Mouse (Mus musculus) heart, postnatal 4 days (tissue): ENCODE results near the gene Ttc5. TPM values are rescaled to one million over a fixed set of nuclear protein-coding genes. Genes with fewer than 3 reads are reported as not detected.
"Not testable (repeated sequence)": the region's sequence is repeated elsewhere in the genome, so short reads cannot be mapped to it uniquely, and the experiment has no call there.

ENCODE experiments used
- DNase-seq: peaks from one replicate; pipeline ENCODE4 v3.0.0; 2021
- total RNA-seq, 2 experiments: library from RNA; stranded (reverse); gene quantifications; 2 replicates each; pipeline ENCODE4 v1.2.3; 2021

Gene Ttc5
- total RNA-seq = 10 to 100 TPM; 30.7 to 31.2 TPM

- DNase-seq = peak; percentile 93
Observed at GRCm38 (mm10) chr14:50785251-50785637, at the start of gene Ttc5. Gene Ttc5 (minus strand): TSS chr14:50785519.

DNA sequence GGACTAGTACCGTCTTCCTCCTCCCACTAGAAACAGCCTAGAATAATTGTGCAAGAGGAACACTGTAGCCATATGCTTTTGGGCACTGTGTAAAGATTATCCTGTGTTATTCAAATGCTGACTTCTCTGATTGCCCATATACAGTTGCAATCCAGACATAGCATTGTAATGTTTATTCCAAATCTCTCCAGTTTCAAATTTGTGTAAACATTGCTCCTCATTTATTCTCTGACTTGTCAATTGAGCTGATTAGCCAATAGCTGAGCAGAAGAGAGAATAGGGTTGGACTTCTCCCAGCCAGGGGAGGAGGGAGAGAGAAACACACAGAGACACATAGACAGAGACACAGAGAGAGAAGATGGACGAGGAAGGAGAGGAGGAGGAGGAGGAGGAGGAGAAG, 49.1 kb upstream of the Ttc5 start:
- no peak for DNase-seq

DNA sequence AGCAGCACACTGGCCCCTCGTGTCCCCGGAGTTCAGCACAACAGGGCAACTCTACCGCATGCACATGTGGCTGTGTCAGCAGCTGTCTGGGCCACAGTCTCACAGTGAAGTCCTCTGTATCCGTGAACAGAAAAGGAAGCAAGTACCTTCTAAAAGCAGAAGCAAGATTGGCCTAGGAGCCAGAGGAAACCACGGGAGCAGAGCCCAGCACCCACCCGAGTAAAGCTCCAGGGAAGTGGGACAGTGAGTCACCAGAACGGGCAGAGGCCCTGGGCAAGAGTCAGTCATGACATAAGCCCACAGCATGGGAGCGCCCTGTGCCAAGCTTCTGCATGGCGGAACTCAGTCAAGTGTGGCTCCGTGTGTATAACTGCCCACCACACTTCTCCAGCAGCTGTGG, 48.6 kb upstream of the Ttc5 start:
- no peak for DNase-seq

GRCm38 (mm10) chr14:50829878-50830277, 44.6 kb upstream of the Ttc5 start:
- no peak for DNase-seq

DNA sequence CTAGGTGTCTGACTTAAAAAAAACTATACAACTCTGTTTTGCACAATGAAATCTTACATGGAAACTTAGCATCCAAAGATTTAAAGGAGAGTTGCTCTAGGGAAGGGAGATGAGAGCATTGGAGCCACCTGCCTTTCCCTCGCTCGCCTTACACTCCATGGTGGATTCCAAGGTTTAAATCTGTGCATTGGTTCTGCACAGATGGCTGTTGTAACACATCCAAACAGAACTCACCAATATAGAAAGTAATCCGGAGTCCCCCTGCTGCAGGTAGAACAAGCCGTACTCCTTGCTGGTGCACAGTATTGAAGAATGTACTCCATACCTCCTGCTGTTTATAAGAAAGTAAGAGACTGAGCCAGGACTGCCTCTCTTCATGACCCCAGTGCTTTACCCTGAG, 41.3 kb upstream of the Ttc5 start:
- no peak for DNase-seq

- DNase-seq = no peak
Observed at GRCm38 (mm10) chr14:50824219-50824618, 38.9 kb upstream of the Ttc5 start.

- no peak for DNase-seq
Observed at GRCm38 (mm10) chr14:50823240-50823639, 37.9 kb upstream of the Ttc5 start.

DNA sequence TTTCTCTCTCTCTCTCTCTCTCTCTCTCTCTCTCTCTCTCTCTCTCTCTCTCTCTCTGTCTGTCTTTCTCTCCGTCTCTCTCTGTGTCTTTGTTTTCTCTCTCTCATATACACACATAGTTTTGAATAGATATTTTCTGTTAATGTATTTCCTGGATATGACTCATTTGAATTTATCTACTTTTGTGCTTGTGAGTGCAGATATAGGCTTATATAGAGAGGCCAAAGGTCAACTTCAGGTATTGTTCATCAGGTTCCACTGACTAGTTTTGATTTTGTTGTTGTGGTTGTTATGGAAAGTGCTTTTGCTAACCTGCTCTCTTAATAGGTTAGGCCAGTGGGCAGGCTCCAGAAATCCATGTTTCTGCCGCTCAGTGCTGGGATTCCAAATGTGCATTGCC, 27.7 kb upstream of the Ttc5 start:
- no peak for DNase-seq

- DNase-seq = peak; percentile 99
Observed at GRCm38 (mm10) chr14:50807487-50808072, 22.3 kb upstream of the Ttc5 start, which contains the start of the genes Ccnb1ip1 and Parp2. Gene Ccnb1ip1 (minus strand): TSS chr14:50807732. Gene Parp2 (plus strand): TSS chr14:50807841.

- not testable (repeated sequence) for DNase-seq
Observed at GRCm38 (mm10) chr14:50806469-50806868, 21.1 kb upstream of the Ttc5 start.

DNA sequence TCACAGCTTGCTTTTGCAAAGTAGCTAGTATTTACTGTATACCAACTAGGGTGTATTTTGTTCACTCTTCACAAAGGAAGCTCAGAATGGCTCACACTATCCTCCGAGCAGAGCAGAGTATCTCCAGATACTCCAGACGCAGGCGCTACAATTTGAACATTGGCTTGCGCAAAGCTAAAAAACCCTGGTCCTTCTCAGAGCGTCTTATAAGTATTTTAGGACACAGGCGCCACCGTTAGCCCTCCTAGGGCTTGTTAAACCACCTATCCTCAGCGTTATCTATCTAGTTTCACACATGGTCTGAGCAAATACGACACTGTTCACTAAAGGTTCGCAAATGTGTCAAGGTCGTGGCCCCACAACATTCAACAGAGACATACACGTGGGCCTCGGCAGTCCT, 19.4 kb upstream of the Ttc5 start:
- DNase-seq = no peak

DNA sequence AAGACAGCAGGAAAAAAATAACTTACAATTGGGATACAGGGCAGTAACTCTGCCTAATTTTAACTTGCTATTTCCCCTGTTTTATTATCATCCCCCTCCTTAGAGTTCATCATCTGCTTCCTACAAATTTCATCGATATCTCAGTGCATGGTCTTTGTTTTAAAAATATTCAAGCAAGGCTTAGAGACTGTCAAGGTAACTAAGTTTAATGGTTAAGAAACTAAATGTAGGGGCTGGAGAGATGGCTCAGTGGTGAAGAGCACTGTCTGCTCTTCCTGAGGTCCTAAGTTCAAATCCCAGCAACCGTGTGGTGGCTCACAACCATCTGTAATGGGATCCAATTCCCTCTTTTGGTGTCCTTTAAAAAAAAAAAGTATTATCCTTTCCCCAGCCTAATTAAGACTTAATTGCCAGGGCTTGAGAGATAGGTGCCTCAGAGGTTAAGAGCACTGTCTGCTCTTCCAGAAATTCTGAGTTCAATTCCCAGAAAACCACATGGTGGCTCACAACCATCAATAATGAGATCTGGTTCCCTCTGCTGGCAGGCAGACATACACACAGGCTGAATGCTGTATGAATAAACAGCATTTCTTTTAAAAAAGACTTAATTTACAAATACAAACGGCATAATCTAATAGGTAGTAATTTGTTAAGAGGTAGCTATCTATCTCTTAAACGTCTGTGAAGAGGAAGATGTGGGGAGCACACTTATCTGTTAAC, 17.7 kb upstream of the Ttc5 start:
- DNase-seq = no peak

- no peak for DNase-seq
Observed at GRCm38 (mm10) chr14:50802441-50802840, 17.1 kb upstream of the Ttc5 start.

DNA sequence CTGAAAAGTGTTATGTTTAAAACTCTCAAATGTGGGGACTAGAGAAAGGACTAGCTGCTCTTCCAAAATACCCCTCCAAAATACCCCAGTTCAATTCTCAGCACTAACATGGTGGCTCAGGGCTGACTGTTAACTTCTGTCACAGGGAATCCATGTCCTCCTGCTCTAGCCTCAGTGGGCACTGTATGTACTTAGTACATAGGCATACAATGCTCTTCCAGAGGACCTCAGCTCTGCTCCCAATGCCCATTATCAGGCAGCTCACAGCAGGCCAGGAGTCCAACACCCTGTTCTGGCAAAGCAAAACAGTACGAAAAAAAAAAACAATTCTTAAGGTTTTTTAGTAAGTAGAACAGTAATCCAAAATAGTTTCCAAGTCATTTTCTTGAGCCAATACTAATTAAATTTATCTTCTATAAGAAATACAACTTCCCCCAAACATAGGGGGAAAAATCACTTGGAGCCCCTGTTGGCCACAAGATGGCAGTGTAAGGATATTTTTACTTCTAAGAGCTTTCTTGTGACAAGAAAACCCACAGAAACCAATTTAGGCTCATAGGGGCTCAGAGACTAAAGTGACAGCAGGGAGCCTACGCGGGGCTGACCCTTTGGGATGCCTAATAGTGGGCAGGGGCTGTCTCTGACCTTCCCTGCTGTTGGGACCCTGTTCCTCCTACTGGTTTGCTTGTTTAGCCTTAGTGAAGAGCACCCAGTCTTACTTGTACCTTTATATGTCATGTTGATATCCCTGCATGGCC, 14.4 kb upstream of the Ttc5 start:
- peak; percentile 28 for DNase-seq

DNA sequence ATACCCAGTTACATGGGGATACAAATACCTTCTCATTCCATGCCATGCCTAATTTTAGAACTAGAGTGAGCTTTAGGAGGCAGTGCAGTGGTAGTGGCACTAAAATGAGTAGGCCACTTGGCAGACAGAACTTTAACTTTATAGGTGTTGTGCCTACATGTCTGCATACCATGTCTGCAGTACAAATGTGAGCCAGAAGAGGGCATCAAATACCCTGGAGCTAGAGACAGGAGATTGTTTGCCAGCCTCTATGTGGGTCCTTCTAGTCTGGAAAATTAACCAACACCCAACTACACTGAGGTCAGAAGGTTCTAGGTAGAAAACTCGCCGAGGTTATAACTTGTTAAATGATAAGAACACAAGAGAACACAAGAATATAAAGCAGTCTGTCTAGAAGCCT, 13.2 kb upstream of the Ttc5 start:
- peak; percentile 23 for DNase-seq

- no peak for DNase-seq
Observed at GRCm38 (mm10) chr14:50796464-50796863, 11.1 kb upstream of the Ttc5 start.

GRCm38 (mm10) chr14:50795965-50796364, 10.6 kb upstream of the Ttc5 start:
- DNase-seq = no peak

DNA sequence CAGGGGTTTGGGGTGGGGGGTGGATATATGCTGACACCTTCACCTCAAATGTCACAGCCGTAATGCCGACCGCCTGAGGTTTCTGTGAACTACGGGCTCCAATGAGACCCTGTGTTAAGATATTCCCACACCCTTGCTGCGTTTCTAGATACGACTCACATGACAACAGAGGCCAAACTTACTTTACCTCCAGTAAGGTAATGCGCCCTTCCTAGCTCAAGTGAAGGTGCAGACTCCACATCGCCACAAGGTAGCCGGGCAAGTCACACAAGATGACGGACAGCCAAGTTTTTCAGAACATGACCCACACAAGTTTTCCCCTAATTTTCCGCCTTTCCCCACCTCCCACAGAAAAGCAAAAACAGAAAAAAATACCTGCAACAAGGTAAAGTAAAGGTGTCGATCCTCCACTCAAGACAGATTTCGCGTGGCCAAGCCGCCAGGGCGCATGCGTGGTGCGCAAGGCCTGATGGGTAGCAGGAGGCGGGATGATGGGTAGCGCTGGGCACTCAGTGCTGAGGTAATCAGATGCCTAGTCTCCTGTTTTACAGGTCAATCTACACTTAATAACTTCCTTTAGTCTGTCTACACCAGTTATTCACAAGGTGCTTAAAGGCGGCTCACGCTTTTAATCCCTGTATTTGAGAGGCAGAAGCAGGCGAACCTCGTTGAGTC, 10.1 kb upstream of the Ttc5 start:
- no peak for DNase-seq

GRCm38 (mm10) chr14:50788157-50788556, 2.8 kb upstream of the Ttc5 start:
- no peak for DNase-seq

DNA sequence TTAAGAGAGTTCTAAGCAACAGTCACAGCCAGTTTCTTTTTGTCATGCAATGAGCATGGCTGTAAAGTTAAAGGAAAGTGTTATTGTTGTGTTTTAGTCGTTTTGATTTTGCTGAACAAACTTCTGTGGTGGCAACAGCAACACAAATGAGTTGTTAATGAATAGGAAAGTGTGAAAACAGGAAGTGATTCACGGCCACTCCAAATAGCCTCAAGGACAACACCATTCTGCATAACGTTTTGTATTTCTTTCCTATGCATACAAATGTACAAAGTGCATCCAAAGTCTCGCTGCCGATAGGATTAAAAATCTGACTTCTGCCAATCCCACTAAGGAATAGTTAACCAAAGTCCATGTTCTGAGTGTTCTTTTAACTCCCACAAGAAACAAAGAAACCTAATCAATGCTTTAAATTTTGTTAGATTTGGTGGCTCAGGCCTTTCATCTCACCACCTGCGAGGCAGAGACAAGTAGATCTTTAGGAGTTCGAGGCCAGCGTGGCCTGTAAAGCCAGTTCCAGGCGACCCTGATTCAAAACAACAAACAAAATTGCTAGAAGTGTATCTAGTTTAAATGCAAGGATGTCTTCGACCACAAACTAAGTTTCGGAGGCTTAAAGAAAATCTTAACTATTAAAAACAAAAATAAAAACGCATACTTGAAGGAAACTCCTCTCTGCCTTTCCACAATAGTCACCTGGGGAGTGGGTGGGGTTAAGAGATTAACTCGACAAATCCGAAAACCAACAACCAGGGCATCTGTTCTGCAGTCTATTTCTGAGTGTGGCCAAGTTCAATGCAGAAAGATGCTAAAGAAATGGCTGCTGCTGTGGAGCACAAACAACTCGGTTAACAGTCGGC, 698 bp downstream of the Ttc5 start:
- no peak for DNase-seq

DNA sequence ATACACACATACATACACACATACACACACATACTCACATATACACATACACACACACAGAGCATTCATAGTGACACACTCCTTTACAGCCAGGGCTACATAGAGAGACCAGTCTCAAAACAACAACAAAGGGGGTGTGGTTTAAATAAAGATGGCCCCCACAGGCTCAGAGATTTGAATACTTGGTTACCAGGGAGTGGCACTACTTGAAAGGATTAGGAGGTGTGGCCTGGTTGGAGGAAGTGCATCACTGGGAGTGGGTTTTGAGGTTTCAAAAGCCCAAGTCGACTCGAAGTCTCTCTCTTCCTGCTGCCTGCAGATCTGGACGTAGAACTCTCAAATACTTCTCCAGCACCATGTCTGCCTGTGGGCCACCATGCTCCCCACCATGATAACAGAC, 3.2 kb downstream of the Ttc5 start:
- no peak for DNase-seq

- DNase-seq = no peak
Observed at GRCm38 (mm10) chr14:50771342-50771741, 14.0 kb downstream of the Ttc5 start.
